Mouse (Mus musculus): ENCODE measurements around the gene Dclre1a. TPM values are rescaled to one million over a fixed set of nuclear protein-coding genes. Genes with fewer than 3 reads are reported as not detected.
A peak's percentile ranks its signal among the peaks of the same experiment; 100 is the strongest.
"Not testable (repeated sequence)": the region's sequence is repeated elsewhere in the genome, so short reads cannot be mapped to it uniquely, and the experiment has no call there.

The Dclre1a gene
- total RNA-seq, 2 experiments from 2014 or later, result 10.1 to 11.3 TPM

- intact Hi-C loops (cut with DNase I), result no loop called here
- no peak for DNase-seq (ENCODE audit: low spot score)
Observed at GRCm38 (mm10) chr19:56553177-56553576, 5.2 kb upstream of the Dclre1a start.

DNA sequence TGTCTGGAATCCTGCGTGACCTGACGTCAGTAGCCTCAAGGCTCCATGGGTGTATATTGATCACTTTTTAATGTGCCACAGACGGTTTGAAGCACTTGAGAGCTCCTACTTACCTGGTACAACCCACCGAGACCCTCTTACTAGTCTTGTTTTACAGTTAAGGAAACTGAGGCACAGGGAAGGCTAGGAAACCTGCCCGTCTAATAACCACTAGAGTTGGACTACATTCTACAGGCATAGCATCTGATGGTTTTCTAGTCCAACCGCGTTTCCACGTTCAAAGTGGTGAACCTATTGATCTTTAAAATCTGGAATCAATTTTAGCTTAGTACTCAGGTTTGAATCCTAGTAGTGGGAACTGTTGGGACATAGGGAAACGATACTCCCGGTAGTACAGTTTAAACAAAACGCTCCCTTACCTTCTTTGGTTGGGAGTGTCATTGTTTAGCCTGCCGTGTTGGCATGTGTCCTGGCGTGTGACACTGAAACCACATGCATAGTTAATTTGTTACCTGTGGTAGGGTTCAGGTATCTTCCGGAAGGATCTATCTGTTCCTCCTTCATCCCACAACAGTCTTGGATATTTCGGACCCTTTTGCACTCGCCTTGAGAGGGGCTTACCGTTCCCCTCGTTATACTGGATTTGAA, 1.1 kb upstream of the Dclre1a start:
- intact Hi-C loops (cut with DNase I), result no loop called here
- DNase-seq (ENCODE audit: low spot score), result no peak

DNA sequence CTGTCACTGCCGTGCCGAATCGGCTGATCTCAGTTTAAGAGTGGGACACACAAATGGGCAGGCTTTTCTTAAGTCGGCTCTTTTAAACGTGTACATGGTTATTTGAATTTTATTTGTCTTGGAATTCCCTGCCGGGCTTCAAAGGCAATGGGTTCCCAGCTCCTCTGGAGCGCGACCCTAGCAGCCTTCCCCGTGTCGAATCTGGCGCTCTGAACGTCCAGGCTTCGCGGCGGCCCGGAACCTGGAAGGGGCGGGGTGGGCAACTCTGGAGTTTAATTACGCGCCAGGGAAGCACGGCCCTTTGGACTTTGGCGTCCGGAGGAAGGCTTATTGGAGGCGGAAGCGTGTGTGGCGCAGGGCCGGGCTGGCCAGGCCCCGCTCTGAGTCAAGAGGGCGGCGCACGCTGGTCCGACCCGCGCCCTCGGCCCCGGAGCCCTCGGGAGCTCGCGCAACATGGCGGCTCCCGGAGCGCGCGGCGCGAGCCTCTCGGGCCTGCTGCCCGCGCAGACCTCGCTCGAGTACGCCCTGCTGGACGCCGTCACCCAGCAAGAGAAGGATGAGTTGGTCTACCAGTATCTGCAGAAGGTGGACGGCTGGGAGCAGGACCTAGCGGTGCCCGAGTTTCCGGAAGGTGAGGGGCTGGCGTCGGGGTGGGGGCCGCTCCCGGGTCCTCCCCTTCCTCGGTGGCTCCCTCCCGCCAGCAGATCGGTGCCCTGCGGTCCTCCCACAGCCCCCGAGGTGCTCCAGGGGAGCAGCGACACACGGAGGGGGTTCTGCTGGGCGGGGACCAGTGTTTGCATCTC, 409 bp upstream of the Dclre1a start, which contains the start of gene Nhlrc2:
Nhlrc2 (plus strand) TSS at position 32 of the 803 bp plus-strand sequence.
- intact Hi-C loops (cut with DNase I), result no loop called here
- peak; percentile 86 for DNase-seq (ENCODE audit: low spot score)

DNA sequence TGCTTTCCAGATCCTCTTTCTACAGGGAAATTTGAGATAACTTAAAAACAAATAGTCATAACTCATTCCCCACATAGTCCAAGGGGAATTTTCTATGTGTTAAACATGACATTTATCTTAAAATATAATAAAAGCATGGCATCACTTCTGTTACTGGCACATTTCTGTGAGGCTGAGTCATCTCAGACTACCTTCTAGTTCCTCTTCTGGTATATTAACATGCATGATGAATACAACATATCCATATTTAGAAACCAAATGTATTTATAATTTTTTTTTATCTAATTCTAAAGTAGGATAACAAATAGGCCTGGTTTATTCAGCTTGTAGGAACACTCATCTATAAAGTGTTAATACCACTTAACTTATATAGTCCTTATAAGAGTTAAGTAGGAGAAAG, 2.0 kb downstream of the Dclre1a start:
- DNase-seq (ENCODE audit: low spot score), result no peak
- intact Hi-C loops (cut with DNase I), result no loop called here

GRCm38 (mm10) chr19:56544681-56545388, 3.2 kb downstream of the Dclre1a start:
- intact Hi-C loops (cut with DNase I), result no loop called here
- DNase-seq (ENCODE audit: low spot score), result no peak

DNA sequence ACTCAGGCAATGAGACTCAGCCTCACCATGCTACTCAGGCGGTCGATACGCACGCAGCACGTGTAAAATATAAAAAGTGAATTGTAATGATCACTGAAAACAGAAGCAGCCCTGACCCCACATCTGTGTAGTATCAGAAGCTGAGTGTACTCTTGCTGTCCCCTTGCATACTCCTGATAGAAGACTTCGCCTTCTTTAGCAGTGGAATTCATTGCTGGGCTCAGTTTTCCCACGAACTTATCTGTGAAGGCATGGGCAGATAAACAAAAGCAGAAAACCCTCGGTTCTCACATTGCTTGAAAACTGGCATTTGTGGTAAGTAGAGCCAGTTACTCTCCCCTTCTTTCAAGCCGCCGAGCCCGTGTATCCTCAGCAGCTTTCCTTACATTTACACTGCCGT, 4.7 kb downstream of the Dclre1a start:
- DNase-seq (ENCODE audit: low spot score), result no peak
- intact Hi-C loops (cut with DNase I), result no loop called here

- no peak for DNase-seq (ENCODE audit: low spot score)
- intact Hi-C loops (cut with DNase I), result no loop called here
Observed at GRCm38 (mm10) chr19:56535765-56536164, 12.3 kb downstream of the Dclre1a start.

DNA sequence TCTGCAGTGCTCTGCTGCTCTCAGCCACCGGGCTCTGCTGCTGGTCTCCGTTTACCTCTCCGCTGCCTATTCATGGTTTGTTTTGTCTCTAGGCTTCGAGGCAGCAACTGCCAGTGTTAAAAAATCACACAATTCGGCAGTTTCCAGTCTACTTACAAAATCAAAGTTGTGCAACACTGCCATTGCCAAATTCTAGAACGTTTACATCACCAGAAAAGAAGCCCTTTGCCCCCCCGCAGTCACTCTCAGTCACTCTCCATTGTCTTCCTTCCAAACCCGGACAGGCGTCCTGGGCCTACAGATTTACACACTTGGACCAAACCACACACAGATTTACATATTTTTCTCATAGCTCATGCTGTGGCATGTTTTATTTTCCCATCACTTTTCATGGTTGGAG, 13.0 kb downstream of the Dclre1a start:
- no peak for DNase-seq (ENCODE audit: low spot score)
- intact Hi-C loops (cut with DNase I), result no loop called here

DNA sequence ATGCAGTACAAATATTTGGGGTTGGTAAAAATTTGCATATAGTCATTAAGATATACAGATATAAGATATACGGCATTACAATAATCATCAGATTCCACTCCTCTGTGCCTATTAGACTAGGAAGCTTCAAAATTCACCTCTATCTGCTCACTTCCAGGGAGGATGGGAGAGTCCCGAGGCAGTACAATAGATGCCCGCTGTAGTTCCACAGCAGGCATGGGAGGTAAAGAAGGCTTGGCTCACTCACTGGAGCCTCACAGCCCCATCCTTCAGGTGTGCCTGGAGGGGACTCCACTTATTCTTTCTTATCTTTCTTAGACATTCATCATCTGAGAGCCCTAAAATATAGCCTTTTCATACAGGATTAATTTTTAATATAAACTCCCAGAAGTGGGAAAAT, 13.7 kb downstream of the Dclre1a start:
- no peak for DNase-seq (ENCODE audit: low spot score)
- intact Hi-C loops (cut with DNase I), result no loop called here

DNA sequence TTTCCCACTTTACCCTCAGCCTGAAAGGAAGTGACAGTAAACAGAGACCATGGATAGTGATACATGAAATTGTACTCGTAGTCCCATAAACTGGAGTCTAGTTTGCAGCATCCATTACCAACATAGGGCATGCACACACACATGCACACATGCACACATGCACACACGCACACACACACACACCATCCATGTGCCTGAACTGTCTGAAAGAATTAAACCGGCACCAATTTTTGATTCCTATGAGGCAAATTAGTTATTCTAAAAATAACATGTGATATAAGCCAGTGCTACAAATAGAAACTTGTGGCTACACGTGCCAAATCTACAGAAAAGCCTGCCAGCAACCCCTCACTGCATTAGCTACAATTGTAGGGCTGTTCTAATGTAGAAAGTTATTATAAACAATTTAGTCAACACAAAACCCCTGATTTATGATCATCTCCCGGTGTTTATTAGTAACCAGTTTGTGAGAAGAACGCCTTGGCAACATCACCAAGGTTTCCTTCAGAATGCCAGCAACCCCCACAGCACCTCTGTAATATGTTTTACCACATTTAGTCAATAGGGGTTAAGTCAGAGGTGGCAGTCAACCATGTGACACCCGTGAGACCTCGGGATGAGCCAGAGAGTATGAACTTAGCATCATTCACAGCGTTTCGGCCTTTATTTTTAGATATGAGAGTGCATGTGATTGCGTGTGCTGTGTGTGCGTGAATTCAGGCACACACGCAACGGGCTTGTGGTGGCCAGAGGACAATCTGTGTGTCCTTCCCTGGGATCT, 14.5 kb downstream of the Dclre1a start:
- DNase-seq (ENCODE audit: low spot score), result no peak
- intact Hi-C loops (cut with DNase I), result no loop called here

DNA sequence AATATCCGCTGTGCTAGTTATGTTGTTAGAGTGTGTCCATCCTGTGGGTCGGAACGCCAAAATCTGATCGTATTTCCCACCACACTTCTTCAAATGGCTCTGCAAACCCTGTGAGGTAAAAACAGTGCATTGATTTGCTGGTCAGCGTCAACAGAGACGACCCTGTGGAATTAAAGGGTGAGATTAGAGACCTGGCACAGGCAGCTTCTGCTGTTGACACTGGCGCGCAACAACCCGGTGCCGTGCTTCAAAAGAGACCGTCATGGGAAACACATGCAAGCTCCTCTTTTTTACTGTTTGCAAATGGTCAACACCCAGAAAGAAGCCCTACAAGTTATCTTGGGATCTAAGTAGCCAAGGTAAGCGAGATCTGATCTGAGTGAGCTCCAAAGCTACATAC, 16.8 kb downstream of the Dclre1a start:
- no peak for DNase-seq (ENCODE audit: low spot score)
- intact Hi-C loops (cut with DNase I), result no loop called here

DNA sequence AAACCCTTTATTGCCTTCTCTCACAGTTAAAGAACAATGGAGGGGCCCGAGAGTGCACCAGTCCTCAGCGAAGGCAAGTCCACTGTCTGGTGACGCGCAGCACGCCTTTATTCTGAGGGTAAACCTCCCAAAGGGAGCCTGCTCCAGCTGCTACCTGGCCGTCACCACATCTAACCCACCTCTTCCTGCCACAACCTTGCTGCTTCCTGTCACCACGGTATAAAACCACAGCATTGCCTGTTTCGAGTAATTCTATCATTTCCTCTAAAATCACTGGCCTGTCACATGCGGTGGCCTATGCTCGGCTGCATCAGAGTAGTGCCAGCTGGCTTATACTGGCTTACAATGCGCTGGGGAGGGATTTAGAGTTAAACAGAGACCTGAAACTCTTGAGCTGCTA, 17.5 kb downstream of the Dclre1a start:
- DNase-seq (ENCODE audit: low spot score); intact Hi-C loops (cut with DNase I): not testable (repeated sequence)

- DNase-seq (ENCODE audit: low spot score); intact Hi-C loops (cut with DNase I): not testable (repeated sequence)
Observed at GRCm38 (mm10) chr19:56519408-56519807, 28.6 kb downstream of the Dclre1a start.

GRCm38 (mm10) chr19:56513527-56513926, 34.5 kb downstream of the Dclre1a start:
- intact Hi-C loops (cut with DNase I); DNase-seq (ENCODE audit: low spot score): not testable (repeated sequence)

DNA sequence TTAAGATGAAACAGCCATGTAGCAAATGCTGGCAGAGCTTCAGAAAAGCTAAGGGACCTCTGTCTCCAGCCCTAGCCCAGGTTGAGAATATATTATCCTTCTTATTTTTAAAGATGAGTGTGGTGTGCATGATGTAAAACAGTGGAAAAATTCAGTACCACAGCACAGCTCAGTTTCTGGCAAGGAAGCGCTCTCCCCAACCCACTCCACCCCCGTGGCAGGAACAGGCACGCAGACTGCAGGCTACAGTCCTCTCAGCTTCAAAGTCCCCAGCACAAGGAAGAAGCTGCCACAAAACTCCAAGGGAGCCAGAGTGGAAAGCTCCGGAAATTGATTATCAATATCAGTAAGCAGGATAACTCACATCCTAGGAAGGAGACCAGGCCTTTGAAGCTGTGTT, 36.8 kb downstream of the Dclre1a start:
- DNase-seq (ENCODE audit: low spot score); intact Hi-C loops (cut with DNase I): not testable (repeated sequence)

DNA sequence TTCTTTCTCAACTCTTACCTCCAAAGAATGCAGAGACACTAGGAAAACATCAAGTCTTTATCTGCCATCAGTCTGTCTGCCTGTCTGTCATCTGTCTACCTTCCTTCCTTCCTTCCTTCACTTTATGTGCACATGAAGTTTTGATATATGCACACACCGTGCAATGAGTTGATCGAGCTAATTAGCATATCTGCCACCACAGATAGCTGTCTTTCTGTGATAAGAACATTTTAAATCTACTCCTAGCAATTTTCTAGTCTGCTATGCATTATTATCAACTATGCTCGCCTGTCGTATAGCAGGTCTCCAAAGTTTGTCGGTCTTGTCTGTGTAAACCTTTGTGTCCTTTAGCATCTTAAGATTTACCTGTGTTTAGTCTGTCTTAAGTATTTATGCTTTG, 44.5 kb downstream of the Dclre1a start:
- intact Hi-C loops (cut with DNase I), result not testable (repeated sequence)

GRCm38 (mm10) chr19:56503069-56503468, 45.0 kb downstream of the Dclre1a start:
- intact Hi-C loops (cut with DNase I); DNase-seq (ENCODE audit: low spot score): not testable (repeated sequence)

More for the DNA sequence above, 44.5 kb downstream of the Dclre1a start:
- DNase-seq (ENCODE audit: low spot score), result not testable (repeated sequence)

DNA sequence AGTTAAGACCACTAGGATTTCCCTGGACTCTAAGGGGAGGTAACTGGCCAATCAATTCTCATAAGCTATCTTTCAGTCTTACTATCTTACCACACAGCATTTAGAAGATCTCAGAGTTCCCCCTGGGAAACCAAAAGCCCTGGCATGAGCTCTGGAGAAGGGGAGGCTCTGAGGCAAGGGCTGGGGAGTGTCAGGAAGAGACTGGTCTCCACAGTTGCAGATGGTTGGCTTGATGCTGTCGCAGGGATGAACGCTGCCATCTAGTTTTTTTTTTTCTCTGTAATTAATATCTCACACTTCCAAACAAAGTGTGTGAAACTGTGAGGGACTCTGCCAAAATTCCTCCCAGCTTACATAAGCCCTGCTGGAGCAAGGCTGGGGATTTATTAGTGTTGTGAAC, 53.9 kb downstream of the Dclre1a start:
- intact Hi-C loops (cut with DNase I), result not testable (repeated sequence)

DNA sequence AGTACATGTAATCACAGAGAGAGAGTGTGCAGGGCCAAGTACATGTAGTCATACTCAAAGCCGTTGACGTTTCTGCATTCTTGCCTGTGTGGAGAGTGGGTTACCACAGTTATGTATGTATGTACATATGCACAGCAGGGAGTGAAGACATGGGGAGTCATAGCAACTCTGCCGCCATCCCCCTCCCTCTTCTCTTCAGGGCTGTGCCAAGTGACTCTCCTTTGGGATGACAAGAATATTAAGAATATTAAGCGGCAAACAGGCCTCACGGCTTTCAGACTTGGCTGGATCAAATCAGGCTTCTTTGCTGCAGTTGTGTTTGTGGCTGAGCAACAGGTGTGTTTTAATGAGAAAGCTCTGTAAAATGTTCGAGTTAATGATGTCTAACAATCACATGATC, 58.4 kb downstream of the Dclre1a start:
- intact Hi-C loops (cut with DNase I), result no loop called here

More for the DNA sequence above, 53.9 kb downstream of the Dclre1a start:
- DNase-seq (ENCODE audit: low spot score), result not testable (repeated sequence)

DNA sequence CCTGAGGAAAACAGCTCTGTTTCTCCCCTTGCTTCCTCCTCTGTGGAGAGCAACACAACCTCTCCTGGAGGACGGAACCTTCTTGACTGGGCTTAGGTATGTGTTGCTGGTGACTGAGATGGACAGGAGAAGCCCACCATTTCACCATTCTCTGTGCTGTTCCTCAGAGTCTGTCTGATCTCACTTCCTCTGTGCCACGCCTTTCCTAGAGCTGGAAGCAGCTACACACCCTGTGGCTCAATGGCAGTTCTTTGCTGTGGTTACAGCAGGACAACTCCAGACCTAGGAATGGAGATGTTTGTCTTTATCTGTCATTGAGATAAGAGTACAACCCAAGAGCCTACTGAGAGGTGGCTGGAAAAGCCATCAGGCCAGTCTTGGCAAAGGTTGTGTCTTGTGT, 60.7 kb downstream of the Dclre1a start:
- intact Hi-C loops (cut with DNase I), result no loop called here
- DNase-seq (ENCODE audit: low spot score), result no peak

More for the DNA sequence above, 58.4 kb downstream of the Dclre1a start:
- DNase-seq (ENCODE audit: low spot score), result no peak

Measured in heart, postnatal 25 days (tissue).